In the genomic region with DNA sequence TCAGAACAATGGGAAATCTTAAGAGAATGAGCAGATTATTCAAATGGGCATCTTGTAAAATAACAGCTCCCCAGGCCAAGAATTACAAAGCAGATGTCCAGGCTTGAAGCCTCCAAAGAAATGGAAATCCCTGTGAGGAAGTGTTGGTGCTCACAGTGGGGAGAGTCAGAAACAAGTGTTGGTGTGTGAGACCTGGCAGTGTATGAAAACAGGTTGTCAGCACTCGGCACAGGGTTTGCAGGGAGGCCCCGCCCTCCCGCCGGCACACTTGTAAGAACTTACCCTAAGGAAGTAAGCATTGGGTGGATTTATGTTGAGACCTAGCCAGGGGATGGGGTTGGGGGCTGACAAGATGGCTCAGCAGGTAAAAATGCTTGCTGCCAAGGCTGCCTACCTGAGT, we compare ENCODE assay signal across 24 mouse cellular contexts. TPM values are rescaled to one million over a fixed set of nuclear protein-coding genes. Genes with fewer than 3 reads are reported as not detected.
A peak's percentile ranks its signal among the peaks of the same experiment; 100 is the strongest.
DNase-seq lines count a peak whose midpoint lies in the region; ATAC-seq and TF ChIP-seq lines count a peak whose summit lies in the region.
"Had no signal": no experiment of that assay in that cellular context is flagged by ENCODE, and none has a peak within 500 bp of the region (broad histone marks: within the 10 kb centered on the region; RNA-seq: fewer than 3 reads in every experiment).

No protein-coding gene starts in this region.

- WGBS in forebrain, embryonic 14.5 days = 33% methylated on average over 4 of the region's 4 CpGs
- WGBS in forebrain, embryonic 13.5 days = 39% methylated on average over 4 of the region's 4 CpGs
- 37% methylated on average over 4 of the region's 4 CpGs for WGBS in forebrain, postnatal 0 days
- WGBS in forebrain, embryonic 11.5 days = 52% methylated on average over 4 of the region's 4 CpGs

- H3K27ac ChIP-seq in forebrain, embryonic 14.5 days (ENCODE audit: low read depth, low read length) = no peak overlapping the region
- no peak overlapping the region for H3K27ac ChIP-seq in forebrain, embryonic 13.5 days
- no peak overlapping the region for H3K27ac ChIP-seq in forebrain, postnatal 0 days (ENCODE audit: low read depth, low read length)
- H3K27ac ChIP-seq in forebrain, embryonic 11.5 days (ENCODE audit: low read depth, low read length) = no peak overlapping the region
- H3K27ac ChIP-seq: heart, embryonic 15.5 days; hindbrain, embryonic 14.5 days; hindbrain, postnatal 0 days had no signal

- DNase-seq in forebrain, embryonic 14.5 days (ENCODE audit: low spot score) = peak; percentile 56
- DNase-seq in forebrain, postnatal 0 days = peak; percentile 26
- no peak for DNase-seq in forebrain, embryonic 11.5 days (ENCODE audit: low spot score)
- peak; percentile 25 for DNase-seq in ZHBTc4 (ENCODE audit: low read depth, low spot score)
- DNase-seq in heart, postnatal 14 days = no peak
- DNase-seq: adrenal gland, adult 8-10 months; adrenal gland, postnatal 25 days; cerebellum, adult 18-20 months; cerebellum, adult 9-10 months; cerebellum, postnatal 14 days; gastrocnemius, postnatal 25 days; heart, adult 18-20 months; heart, postnatal 10 days; heart, postnatal 4 days; kidney, adult 18-20 months had no signal

- H3K9me3 ChIP-seq in forebrain, embryonic 14.5 days (replicated peaks; ENCODE audit: control insufficient read depth, low read length) = no peaks in the 10 kb centered on the region
- H3K9me3 ChIP-seq in forebrain, embryonic 13.5 days (replicated peaks) = no peaks in the 10 kb centered on the region
- H3K9me3 ChIP-seq in forebrain, postnatal 0 days (ENCODE audit: low read length) = no peaks in the 10 kb centered on the region
- no peaks in the 10 kb centered on the region for H3K9me3 ChIP-seq in forebrain, embryonic 11.5 days (ENCODE audit: control insufficient read depth, low read length)
- H3K9me3 ChIP-seq: heart, embryonic 12.5 days; heart, embryonic 15.5 days had no signal

- no peak overlapping the region for H3K4me2 ChIP-seq in forebrain, embryonic 14.5 days (ENCODE audit: low read length)
- H3K4me2 ChIP-seq in forebrain, embryonic 13.5 days = no peak overlapping the region
- no peak overlapping the region for H3K4me2 ChIP-seq in forebrain, postnatal 0 days (ENCODE audit: low read depth)
- no peak overlapping the region for H3K4me2 ChIP-seq in forebrain, embryonic 11.5 days (ENCODE audit: low read depth, low read length, severe bottlenecking)
- H3K4me2 ChIP-seq: heart, embryonic 12.5 days; heart, embryonic 15.5 days; hindbrain, embryonic 14.5 days had no signal

- no peak overlapping the region for H3K9ac ChIP-seq in forebrain, embryonic 14.5 days (ENCODE audit: low read length)
- no peak overlapping the region for H3K9ac ChIP-seq in forebrain, embryonic 13.5 days
- no peak overlapping the region for H3K9ac ChIP-seq in forebrain, postnatal 0 days
- no peak overlapping the region for H3K9ac ChIP-seq in forebrain, embryonic 11.5 days (ENCODE audit: low read length)
- H3K9ac ChIP-seq: heart, embryonic 12.5 days; heart, embryonic 15.5 days; hindbrain, embryonic 14.5 days had no signal

- H3K4me3 ChIP-seq in forebrain, embryonic 14.5 days (ENCODE audit: low read depth, low read length) = no peak overlapping the region
- no peak overlapping the region for H3K4me3 ChIP-seq in forebrain, embryonic 13.5 days
- no peak overlapping the region for H3K4me3 ChIP-seq in forebrain, postnatal 0 days (ENCODE audit: low read depth, low read length)
- H3K4me3 ChIP-seq in forebrain, embryonic 11.5 days (ENCODE audit: low read depth, low read length) = no peak overlapping the region
- H3K4me3 ChIP-seq: heart, embryonic 12.5 days; heart, embryonic 15.5 days had no signal

- peaks cover 8% of the 10 kb centered on the region; the same call in 1 of the 2 replicates for H3K4me1 ChIP-seq in forebrain, embryonic 14.5 days (ENCODE audit: control insufficient read depth, insufficient read depth, low read length)
- peaks cover 30% of the 10 kb centered on the region for H3K4me1 ChIP-seq in forebrain, embryonic 13.5 days
- peaks cover 19% of the 10 kb centered on the region for H3K4me1 ChIP-seq in forebrain, postnatal 0 days (ENCODE audit: insufficient read depth)
- peaks cover 9% of the 10 kb centered on the region; the same call in 1 of the 2 replicates for H3K4me1 ChIP-seq in forebrain, embryonic 11.5 days (replicated peaks; ENCODE audit: control insufficient read depth, insufficient read depth, low read length)
- H3K4me1 ChIP-seq: heart, embryonic 15.5 days had no signal

- ATAC-seq in forebrain, embryonic 14.5 days = no peak
- ATAC-seq in forebrain, embryonic 13.5 days = no peak
- ATAC-seq in forebrain, postnatal 0 days = 0 out of 2 replicates have a peak, but pooled peaks have one; percentile 12
- ATAC-seq in forebrain, embryonic 11.5 days (replicated peaks; ENCODE audit: low FRiP score) = no peak
- ATAC-seq: activated CD4-positive, CD25-positive, alpha-beta regulatory T cell, adult 4 months; hindbrain, postnatal 0 days; inflammation-experienced regulatory T-cells, adult 6 months; intestine, embryonic 16.5 days; Patski had no signal

- intact Hi-C loops in heart, postnatal 14 days (cut with DNase I) = no loop called here

- no peak for TF ChIP-seq CTCF in forebrain, postnatal 0 days (IDR thresholded peaks at IDR 0.05; ENCODE audit: low read depth)

- no peaks in the 10 kb centered on the region for H3K27me3 ChIP-seq in forebrain, embryonic 14.5 days (replicated peaks; ENCODE audit: control insufficient read depth, insufficient read depth, low read length)
- H3K27me3 ChIP-seq in forebrain, embryonic 13.5 days = no peaks in the 10 kb centered on the region
- no peaks in the 10 kb centered on the region for H3K27me3 ChIP-seq in forebrain, postnatal 0 days (ENCODE audit: insufficient read depth, low read length)
- H3K27me3 ChIP-seq in forebrain, embryonic 11.5 days (ENCODE audit: control insufficient read depth, insufficient read depth, low read length) = no peaks in the 10 kb centered on the region
- H3K27me3 ChIP-seq: heart, embryonic 12.5 days; heart, embryonic 15.5 days had no signal

- H3K36me3 ChIP-seq in forebrain, embryonic 14.5 days (ENCODE audit: control insufficient read depth, insufficient read depth, low read length) = no peaks in the 10 kb centered on the region
- H3K36me3 ChIP-seq in forebrain, embryonic 13.5 days (ENCODE audit: poor library complexity, severe bottlenecking) = no peaks in the 10 kb centered on the region
- no peaks in the 10 kb centered on the region for H3K36me3 ChIP-seq in forebrain, postnatal 0 days (ENCODE audit: insufficient read depth)
- H3K36me3 ChIP-seq in forebrain, embryonic 11.5 days (ENCODE audit: control insufficient read depth, insufficient read depth, low read length) = no peaks in the 10 kb centered on the region
- H3K36me3 ChIP-seq: heart, embryonic 12.5 days; heart, embryonic 15.5 days had no signal

RNA-seq across cellular contexts. Expression of a gene that starts 50.9 kb away (rescaled TPM):
- polyA plus RNA-seq in forebrain, embryonic 14.5 days (2014; fragmentation: Nextera tagmentation; extraction: Ambion mirVana) = 7.5 and 12.0 TPM in 2 replicates
- 3.5 and 4.6 TPM in 2 replicates for polyA plus RNA-seq in forebrain, embryonic 13.5 days (2015; fragmentation: Nextera tagmentation; extraction: Ambion mirVana)
- total RNA-seq in forebrain, postnatal 0 days (2014; rRNA removed) = 49.5 and 50.8 TPM in 2 replicates
- 20.3 and 29.9 TPM in 2 replicates for polyA plus RNA-seq in forebrain, postnatal 0 days (2015; fragmentation: Nextera tagmentation; extraction: Ambion mirVana)
- polyA plus RNA-seq in forebrain, embryonic 11.5 days (2014; fragmentation: Nextera tagmentation; extraction: Ambion mirVana) = 1.7 and 1.9 TPM in 2 replicates
- total RNA-seq in heart, postnatal 14 days (2021) = 1 to 10 TPM; 1.3 to 1.4 TPM
- polyA plus RNA-seq: activated CD4-positive, CD25-positive, alpha-beta regulatory T cell, adult 4 months had no signal

Comparison
In these comparisons a context has a peak if more than half of its experiments do, and no peak if none do; other contexts are left out.
1. DNase-seq: peak in forebrain, embryonic 14.5 days (single experiment), forebrain, postnatal 0 days (single experiment) and ZHBTc4 (single experiment); none in forebrain, embryonic 11.5 days (single experiment) and heart, postnatal 14 days (0 of 2).